Mouse (Mus musculus): ENCODE measurements around the gene Krt87. TPM values are rescaled to one million over a fixed set of nuclear protein-coding genes. Genes with fewer than 3 reads are reported as not detected.

Gene Krt87
- total RNA-seq, 2 experiments from 2014 or later: 0.55 to 0.62 TPM

Other genes starting within 250 kb of the Krt87 start
- 10 to 100 TPM; 33.3 to 35.3 TPM for gene Grasp, start 214.6 kb downstream of the Krt87 start, total RNA-seq (2021)
- 10 to 100 TPM; 28.4 to 33.9 TPM for gene Nr4a1, start 184.5 kb downstream of the Krt87 start, total RNA-seq (2021)
- 10 to 100 TPM; 41.1 to 43.3 TPM for gene Atg101, start 154.5 kb downstream of the Krt87 start, total RNA-seq (2021)
- gene 6030408B16Rik, start 145.6 kb downstream of the Krt87 start, total RNA-seq (2021): not detected
- under 1 TPM in 1 of 2 experiments, not detected in 1; 0.23 TPM for gene Krt80, start 68.6 kb downstream of the Krt87 start, total RNA-seq (2021)
- gene Krt7, start 27.8 kb downstream of the Krt87 start, total RNA-seq (2021): not detected
- gene Krt88, start 8.9 kb upstream of the Krt87 start, total RNA-seq (2021): not detected
- not detected for gene Krt81, start 24.9 kb upstream of the Krt87 start, total RNA-seq (2021)
- gene Krt86, start 34.7 kb upstream of the Krt87 start, total RNA-seq (2021): under 1 TPM in 1 of 2 experiments, not detected in 1; 0.23 TPM
- not detected for gene Krt83, start 52.7 kb upstream of the Krt87 start, total RNA-seq (2021)
- gene Gm49425, start 78.5 kb upstream of the Krt87 start, total RNA-seq (2021): not detected
- not detected for gene Krt84, start 94.0 kb upstream of the Krt87 start, total RNA-seq (2021)
- not detected for gene Krt82, start 111.9 kb upstream of the Krt87 start, total RNA-seq (2021)
- under 1 TPM in 1 of 2 experiments, not detected in 1; 0.25 TPM for gene Krt90, start 124.1 kb upstream of the Krt87 start, total RNA-seq (2021)
- under 1 TPM in 1 of 2 experiments, not detected in 1; 0.13 TPM for gene Krt75, start 135.1 kb upstream of the Krt87 start, total RNA-seq (2021)
- not detected for gene Gm5414, start 189.4 kb upstream of the Krt87 start, total RNA-seq (2021)
- gene Gm5478, start 208.6 kb upstream of the Krt87 start, total RNA-seq (2021): not detected
- not detected for gene Krt6b, start 241.5 kb upstream of the Krt87 start, total RNA-seq (2021)

Measured in layer of hippocampus, postnatal 10 days (tissue).